Mouse (Mus musculus): ENCODE data around the gene Mre11a. TPM values are rescaled to one million over a fixed set of nuclear protein-coding genes. Genes with fewer than 3 reads are reported as not detected.
"Not testable (repeated sequence)": the region's sequence is repeated elsewhere in the genome, so short reads cannot be mapped to it uniquely, and the experiment has no call there.

Mre11a gene
- total RNA-seq, 2 experiments from 2014 or later: 13.6 to 14.6 TPM

DNA sequence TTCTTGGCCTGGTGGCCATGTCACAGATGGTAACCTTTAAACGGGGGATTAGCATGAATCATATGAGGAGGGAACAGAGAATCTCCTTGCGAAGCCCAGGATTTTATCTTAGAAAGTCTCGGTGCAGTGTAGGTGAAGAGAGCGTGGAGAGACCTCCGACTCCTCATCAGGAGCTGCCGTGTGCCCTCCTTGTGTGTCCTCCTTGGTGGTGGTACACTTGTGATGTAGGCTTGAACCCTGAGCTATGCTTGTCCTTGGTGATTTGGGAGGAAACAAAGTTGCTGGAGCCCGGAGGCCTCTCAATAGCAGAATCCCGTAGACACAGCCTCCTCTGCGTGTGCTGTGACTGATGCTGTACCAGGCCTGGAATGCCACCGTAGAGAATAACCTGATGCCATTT, 86.3 kb downstream of the Mre11a start:
- DNase-seq: no peak

DNA sequence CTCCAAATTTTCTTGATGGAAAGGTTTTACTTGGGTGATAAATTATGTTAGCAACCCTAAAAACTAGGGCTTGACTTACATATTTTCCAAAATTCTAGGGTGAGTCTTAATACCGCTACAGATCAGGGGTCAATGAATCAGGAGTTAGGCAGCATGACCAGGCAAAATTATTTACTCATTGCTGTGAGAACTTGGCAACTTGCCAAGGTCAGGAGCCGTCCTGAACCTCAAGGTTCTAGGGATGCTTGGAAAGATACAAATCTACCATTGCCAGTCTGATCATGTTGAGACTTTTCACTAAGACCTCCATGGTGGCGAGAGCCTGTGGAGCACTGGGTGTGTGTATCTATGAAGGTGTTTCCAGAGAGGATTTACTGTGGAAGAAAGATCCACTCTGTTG, 87.1 kb downstream of the Mre11a start:
- no peak for DNase-seq

DNA sequence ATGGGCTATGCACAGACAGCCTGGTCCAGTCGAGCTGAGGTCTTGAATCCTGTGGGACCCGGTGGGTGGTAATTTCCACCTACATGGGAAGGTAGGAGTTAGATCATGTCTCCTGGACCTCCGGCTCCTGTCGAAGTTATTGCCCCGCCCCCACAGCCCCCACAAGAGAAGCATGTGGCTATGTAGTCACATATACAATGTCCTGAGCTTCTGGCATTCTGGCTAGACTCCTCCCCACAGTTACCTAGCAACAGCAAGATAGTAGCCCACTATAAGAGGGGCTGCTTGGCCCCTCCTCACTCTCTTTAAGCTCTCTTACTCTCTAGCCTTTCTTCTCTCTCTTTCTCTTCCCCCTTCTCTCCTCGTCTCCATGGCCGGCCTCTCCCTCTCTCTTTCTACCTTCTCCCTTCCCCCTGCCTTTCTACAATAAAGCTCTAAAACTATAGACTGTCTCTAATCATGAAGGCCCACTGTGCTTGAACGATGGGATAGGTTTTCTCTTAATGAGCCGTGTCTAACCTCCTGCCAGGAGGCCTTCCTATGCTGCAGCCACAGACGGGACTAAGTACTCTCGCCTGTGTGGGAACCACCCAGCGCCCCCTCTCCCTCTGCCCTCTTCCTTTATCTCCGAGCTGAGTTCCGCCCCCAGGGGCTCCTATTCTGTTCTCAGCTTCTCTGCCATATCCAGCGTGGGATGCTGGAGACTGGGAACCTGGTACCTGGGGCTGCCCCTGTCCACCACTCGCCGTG, 87.9 kb downstream of the Mre11a start:
- no peak for DNase-seq

DNA sequence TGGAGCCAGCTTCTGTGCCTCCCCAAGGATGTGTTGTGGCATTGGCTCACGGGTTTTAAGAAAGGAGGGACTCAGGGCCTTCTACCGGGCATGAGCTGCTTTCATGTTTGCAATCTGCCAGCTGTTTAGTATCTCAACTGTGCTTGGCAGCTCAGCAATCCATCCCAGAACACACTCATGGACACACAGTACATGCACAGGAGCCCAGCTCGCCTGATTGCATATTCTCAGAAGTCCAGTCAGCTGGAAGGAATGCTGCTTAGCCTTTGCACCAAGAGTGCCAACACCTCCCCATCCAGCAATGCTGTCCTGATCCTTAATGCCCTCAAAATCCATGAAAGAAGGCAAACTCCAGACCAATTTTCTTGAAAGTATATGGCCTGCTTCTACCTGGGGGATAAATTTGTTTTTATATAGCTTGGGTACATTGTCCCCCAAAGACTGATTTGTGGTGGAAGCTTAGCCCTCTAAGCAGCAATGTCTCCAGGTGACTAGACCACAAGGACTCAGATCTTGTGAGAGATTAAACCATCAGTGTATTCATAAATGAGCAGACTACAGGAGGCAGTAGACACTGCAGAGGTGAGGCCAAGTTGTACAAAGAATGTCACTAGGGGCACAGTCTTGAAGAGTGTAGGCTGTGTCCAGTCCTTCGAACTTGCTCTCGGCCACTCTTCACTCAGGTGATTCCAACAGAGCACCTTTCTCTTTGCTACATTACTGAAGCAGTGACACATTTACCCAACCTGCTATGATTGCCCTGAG, 91.5 kb downstream of the Mre11a start:
- no peak for DNase-seq

DNA sequence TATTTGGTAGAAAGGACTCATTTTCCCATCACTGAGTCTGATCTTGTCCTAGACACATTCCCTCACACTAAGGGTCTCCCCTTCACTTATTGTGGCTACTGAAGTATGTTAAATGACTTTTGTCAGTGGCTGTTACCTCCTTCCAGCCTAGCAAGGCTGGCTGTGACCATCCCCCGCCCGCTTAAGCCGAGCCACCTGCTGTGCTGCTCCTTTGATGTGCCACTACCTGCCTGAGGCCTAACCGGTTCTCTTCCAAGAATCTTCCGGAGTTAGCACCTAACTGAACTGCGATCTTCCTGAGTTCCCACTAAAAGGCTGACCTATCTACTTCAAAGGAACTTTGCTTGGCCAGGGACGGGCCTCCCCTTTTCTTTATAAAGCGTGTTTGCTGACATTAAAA, 92.1 kb downstream of the Mre11a start:
- DNase-seq: not testable (repeated sequence)

DNA sequence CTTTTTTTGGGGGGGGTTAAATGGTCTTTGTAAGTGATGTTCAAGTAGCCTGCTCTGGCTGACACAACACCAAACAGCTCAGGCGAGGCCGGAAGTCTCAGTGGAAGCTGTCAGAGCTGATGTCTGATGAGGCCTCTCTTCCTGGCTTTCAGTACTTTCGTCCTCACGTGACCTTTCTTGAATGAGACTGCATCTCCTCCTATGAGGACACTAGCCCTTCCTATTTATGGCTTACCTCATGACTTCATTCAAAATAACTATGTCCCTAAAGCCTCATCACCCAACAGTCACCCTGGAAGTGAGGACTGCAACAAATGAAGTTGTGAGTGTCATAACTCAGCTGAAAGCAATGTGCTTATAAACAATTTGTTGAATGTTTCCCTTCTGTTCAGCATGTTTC, 100.2 kb downstream of the Mre11a start:
- no peak for DNase-seq

DNA sequence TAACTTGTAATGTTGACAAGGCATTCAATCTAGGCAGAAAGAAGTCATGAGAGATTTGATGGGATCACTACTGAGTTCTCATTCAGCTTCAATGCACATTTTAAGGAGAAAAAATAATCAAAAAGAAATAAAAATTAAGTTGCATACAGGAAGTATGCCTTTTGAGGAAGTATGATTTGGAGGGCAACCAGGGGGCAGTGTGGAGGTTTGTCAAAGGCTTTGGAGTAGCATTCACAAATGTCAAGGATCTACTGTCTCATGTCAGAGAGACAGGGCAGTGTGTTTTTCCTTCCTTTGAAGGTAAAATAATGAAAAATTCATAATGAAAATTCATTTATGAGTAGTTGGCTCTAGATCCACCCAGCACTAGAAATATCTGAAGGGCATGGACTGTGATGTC, 100.7 kb downstream of the Mre11a start:
- DNase-seq: no peak

DNA sequence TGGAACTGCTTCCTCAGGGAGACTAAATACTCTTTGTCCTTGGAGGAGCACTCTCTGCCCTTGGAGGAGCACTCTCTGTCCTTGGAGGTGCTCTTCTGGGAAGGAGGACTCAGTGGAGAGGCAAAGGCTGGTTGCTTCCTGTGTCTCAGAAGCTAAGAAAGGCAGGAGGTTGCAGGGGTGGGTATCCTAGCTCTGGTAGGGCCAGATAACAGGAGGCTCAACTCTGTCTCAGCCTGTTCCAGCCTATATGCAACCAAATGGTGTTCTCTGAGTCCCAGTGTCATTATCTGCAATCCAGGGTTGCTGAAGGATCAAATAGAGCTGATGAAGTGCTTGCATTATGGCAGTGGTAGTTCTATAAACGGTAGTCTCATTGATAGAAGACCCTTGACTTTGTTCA, 101.5 kb downstream of the Mre11a start:
- DNase-seq: no peak

Other genes with a start within 250 kb of the Mre11a start
- gene Amotl1, start 139.6 kb upstream of the Mre11a start, total RNA-seq (2021): 10 to 100 TPM; 14.3 to 16.1 TPM
- gene Piwil4, start 43.9 kb upstream of the Mre11a start, total RNA-seq (2021): not detected
- gene Fut4, start 32.3 kb upstream of the Mre11a start, total RNA-seq (2021): under 1 TPM; 0.15 to 0.18 TPM
- not detected for gene 1700012B09Rik, start 13.6 kb upstream of the Mre11a start, total RNA-seq (2021)
- 10 to 100 TPM; 12.7 to 19.6 TPM for gene Ankrd49, start 202 bp downstream of the Mre11a start, total RNA-seq (2021)
- gene Gpr83, start 75.6 kb downstream of the Mre11a start, total RNA-seq (2021): 10 to 100 TPM; 13.0 to 13.8 TPM
- not detected for gene Izumo1r, start 119.3 kb downstream of the Mre11a start, total RNA-seq (2021)

Measured in layer of hippocampus, postnatal 36 days (tissue).